Mouse (Mus musculus) liver, embryonic 14.5 days (tissue): ENCODE measurements around the gene Rhot2. TPM values are rescaled to one million over a fixed set of nuclear protein-coding genes. Genes with fewer than 3 reads are reported as not detected.

Source experiments
- ATAC-seq: fragments of 200-750 bp; cut with Nextera tagmentation; 2 replicates; pipeline ENCODE4 v1.8.0; 2017; ENCODE audit warnings: moderate number of reproducible peaks, mild to moderate bottlenecking, moderate library complexity; ENCODE audit not compliant: insufficient read depth
- DNase-seq, 3 experiments: peaks; one replicate each; pipeline ENCODE4 v3.0.0-alpha.2; 2012 to 2013; ENCODE audit warnings: low read depth in 3 of 3, low spot score in 3 of 3
- H3K27ac ChIP-seq: fragments of 300-500 bp; sonication (generic); 2 replicates; pipeline ENCODE4 v1.5.1; 2014; ENCODE audit warnings: moderate library complexity, mild to moderate bottlenecking, control low read depth, inconsistent platforms
- H3K27me3 ChIP-seq: fragments of 300-500 bp; sonication (generic); 2 replicates; pipeline ENCODE4 v1.6.1; 2014; ENCODE audit warnings: mild to moderate bottlenecking, low read length, moderate library complexity; ENCODE audit not compliant: control insufficient read depth, insufficient read depth
- H3K36me3 ChIP-seq: fragments of 300-500 bp; sonication (generic); replicated peaks from 2 replicates; pipeline ENCODE4 v1.6.1; 2014; ENCODE audit warnings: low read depth; ENCODE audit not compliant: control insufficient read depth, insufficient read depth
- H3K4me1 ChIP-seq, 2 experiments: fragments of 200-500 bp in 1 of 2; fragments of 300-500 bp in 1 of 2; sonication (generic) in 1 of 2; replicated peaks; 2 replicates each; pipeline ENCODE4 v1.6.1; 2012 to 2014; ENCODE audit warnings: antibody characterized with exemption in 1 of 2, inconsistent platforms in 1 of 2, low read length in 1 of 2; ENCODE audit not compliant: control insufficient read depth in 2 of 2, insufficient read depth in 2 of 2
- H3K4me2 ChIP-seq: fragments of 300-500 bp; sonication (generic); 2 replicates; pipeline ENCODE4 v1.6.1; 2014; ENCODE audit warnings: low read depth, mild to moderate bottlenecking, control low read depth, moderate library complexity
- H3K4me3 ChIP-seq, 2 experiments: fragments of 200-500 bp in 1 of 2; fragments of 300-500 bp in 1 of 2; sonication (generic) in 1 of 2; 2 replicates each; pipeline ENCODE4 v1.5.1; 2012 to 2014; ENCODE audit warnings: low read depth in 2 of 2, low read length in 2 of 2, mild to moderate bottlenecking in 2 of 2, control low read depth in 1 of 2, inconsistent platforms in 1 of 2, moderate library complexity in 1 of 2; ENCODE audit not compliant: insufficient read depth in 1 of 2
- H3K9ac ChIP-seq: fragments of 300-500 bp; sonication (generic); replicated peaks from 2 replicates; pipeline ENCODE4 v1.6.1; 2014; ENCODE audit warnings: mild to moderate bottlenecking, control low read depth, moderate library complexity
- H3K9me3 ChIP-seq: fragments of 300-500 bp; sonication (generic); 2 replicates; pipeline ENCODE4 v1.6.1; 2016; ENCODE audit warnings: low read length, mixed read lengths; ENCODE audit not compliant: control insufficient read depth
- CTCF ChIP-seq: IDR thresholded peaks from 2 replicates; pipeline ENCODE4 v1.5.1; 2016; ENCODE audit warnings: antibody characterized with exemption, low read depth, control low read depth
- EP300 ChIP-seq: IDR thresholded peaks from 2 replicates; pipeline ENCODE4 v1.6.1; 2016; ENCODE audit warnings: antibody characterized with exemption, low read depth
- whole genome bisulfite sequencing: fragments of 180-500 bp; shearing (Covaris S2); extraction: QIAGEN DNeasy Blood & Tissue Kit; methylation state at CpG from one replicate; pipeline ENCODE4 v1.1.7; 2014; ENCODE audit not compliant: insufficient replicate concordance; 5-methylcytosine and 5-hydroxymethylcytosine counted together
- polyA plus RNA-seq, 2 experiments: library from polyadenylated mRNA; depleted of rRNA in 1 of 2; stranded (reverse) in 1 of 2; unstranded in 1 of 2; fragments of >200 nt; fragmentation: Nextera tagmentation in 1 of 2; extraction: Ambion mirVana in 1 of 2; gene quantifications; 2 replicates each; pipeline versions ENCODE4 v1.2.1 to v1.2.3; 2012 to 2014

Rhot2 gene
- polyA plus RNA-seq, 2 experiments: 4.2 to 33.3 TPM

DNA sequence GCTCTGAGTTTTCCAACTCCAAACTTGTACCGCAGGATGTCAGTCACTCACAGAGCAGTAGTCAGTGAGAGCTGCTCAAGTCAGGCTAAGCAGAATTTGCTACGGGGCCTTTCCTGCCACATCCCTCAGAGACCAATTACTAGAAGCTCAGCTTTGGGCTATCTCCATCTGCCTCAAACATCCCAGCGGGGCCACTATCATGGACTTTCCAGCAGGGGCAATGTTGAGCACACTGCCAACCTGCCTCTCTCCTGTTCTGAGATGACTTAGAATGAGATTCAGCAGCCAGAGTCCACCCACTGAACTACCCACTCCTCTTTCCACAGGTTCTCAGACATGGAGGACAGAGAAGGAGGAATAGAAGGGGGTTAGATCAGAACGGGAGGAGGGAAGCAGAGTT lies 41.0 kb upstream of the Rhot2 start:
- WGBS: 55% methylated on average over 4 of the region's 4 CpGs
- no peak overlapping the region for H3K9ac ChIP-seq
- H3K4me1 ChIP-seq: peaks cover 0 to 20% of the 10 kb centered on the region in 2 experiments; a peak in 3 of 4 replicates
- 0 out of 2 replicates have a peak, but pooled peaks cover 2% of the 10 kb centered on the region for H3K36me3 ChIP-seq
- H3K27me3 ChIP-seq: no peaks in the 10 kb centered on the region
- H3K9me3 ChIP-seq: no peaks in the 10 kb centered on the region
- no peak overlapping the region for H3K4me3 ChIP-seq
- H3K27ac ChIP-seq: no peak overlapping the region
- ATAC-seq: no peak
- TF ChIP-seq CTCF: peak; percentile 77
- no peak for TF ChIP-seq EP300
- H3K4me2 ChIP-seq: no peak overlapping the region
- DNase-seq: no peak

DNA sequence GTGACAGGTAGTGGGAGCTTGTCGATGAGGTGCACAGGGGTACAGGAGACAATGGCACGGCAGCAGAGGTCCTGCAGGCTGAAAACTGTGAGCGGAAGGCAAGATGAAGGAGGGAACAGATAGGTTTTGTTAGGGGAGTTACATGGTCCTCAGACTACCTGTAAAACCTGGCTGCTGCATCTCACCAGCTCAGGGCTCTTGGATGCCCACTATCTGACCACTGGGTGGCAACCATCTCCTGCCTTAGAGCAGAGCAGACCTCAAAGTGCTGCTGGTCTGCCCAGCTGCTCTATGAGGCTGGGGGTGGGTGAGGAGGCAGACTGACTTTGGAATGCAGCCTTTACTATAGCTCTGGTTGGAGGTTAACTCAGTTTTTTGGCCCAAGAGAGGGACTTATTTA lies 39.2 kb upstream of the Rhot2 start:
- Histone ChIP-seq H3K36me3 (0 out of 2 replicates have a peak, but pooled peaks cover 2% of the 10 kb centered on the region), H3K27me3 (no peaks in the 10 kb centered on the region), H3K4me2 (no peak overlapping the region), H3K9ac (no peak overlapping the region), H3K4me1 (peaks cover 0 to 20% of the 10 kb centered on the region in 2 experiments; a peak in 3 of 4 replicates), H3K27ac (no peak overlapping the region), H3K4me3 (no peak overlapping the region), H3K9me3 (no peaks in the 10 kb centered on the region)
- TF ChIP-seq CTCF (peak; percentile 40), EP300 (no peak)
- no peak for DNase-seq
- 82% methylated on average over 3 of the region's 3 CpGs for WGBS
- ATAC-seq: no peak

DNA sequence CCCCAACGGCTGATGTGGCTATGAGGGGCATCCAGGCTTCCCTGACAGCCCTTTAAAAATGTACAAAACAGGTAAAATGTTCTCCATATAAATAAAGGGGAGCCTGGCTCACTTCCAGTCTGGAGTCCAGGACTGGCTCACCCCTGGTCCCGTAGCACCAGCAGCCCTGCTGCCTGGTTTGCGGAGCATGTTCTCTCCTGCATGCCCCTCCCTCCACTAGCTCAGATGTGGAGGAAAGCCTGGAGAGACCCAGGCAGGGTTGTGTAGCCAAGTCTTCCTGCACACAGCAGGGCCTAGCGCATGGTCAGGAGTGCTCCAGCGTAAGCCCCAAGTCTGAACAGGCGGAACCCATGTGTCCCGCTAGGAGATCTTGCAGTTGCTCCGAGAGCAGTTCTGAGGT lies 38.6 kb upstream of the Rhot2 start:
- Histone ChIP-seq H3K27ac (no peak overlapping the region), H3K4me3 (no peak overlapping the region), H3K36me3 (0 out of 2 replicates have a peak, but pooled peaks cover 2% of the 10 kb centered on the region), H3K4me2 (no peak overlapping the region), H3K9me3 (no peaks in the 10 kb centered on the region), H3K9ac (no peak overlapping the region), H3K4me1 (peaks cover 0 to 20% of the 10 kb centered on the region in 2 experiments; a peak in 3 of 4 replicates), H3K27me3 (no peaks in the 10 kb centered on the region)
- DNase-seq: no peak
- TF ChIP-seq CTCF (no peak), EP300 (no peak)
- ATAC-seq: no peak
- WGBS: 85% methylated on average over 8 of the region's 8 CpGs

DNA sequence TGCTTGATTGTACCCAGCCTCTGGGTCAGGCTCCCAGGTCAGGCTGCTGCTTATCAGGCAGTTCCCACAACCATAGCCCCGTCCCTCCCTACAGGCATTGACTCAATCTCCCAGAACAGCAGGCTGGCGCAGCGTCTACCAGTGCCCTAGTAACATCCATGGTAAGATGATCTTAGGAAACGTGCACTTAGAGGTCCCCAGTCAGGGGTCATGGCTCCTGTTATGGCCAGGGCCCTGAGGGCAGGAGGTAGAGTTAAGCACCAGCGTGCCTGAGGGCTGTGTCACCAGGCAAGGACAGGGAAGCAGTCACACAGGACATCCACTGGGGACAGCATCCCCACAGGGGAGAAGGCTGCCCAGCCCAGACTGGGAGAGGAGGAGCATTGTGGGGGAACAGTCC lies 37.7 kb upstream of the Rhot2 start:
- TF ChIP-seq CTCF (peak; percentile 37), EP300 (no peak)
- no peak overlapping the region for H3K4me3 ChIP-seq
- H3K4me1 ChIP-seq: peaks cover 0 to 20% of the 10 kb centered on the region in 2 experiments; a peak in 3 of 4 replicates
- no peaks in the 10 kb centered on the region for H3K27me3 ChIP-seq
- H3K27ac ChIP-seq: no peak overlapping the region
- peaks cover 5% of the 10 kb centered on the region; the same call in 1 of the 2 replicates for H3K36me3 ChIP-seq
- no peak overlapping the region for H3K9ac ChIP-seq
- H3K9me3 ChIP-seq: no peaks in the 10 kb centered on the region
- DNase-seq (no peak), ATAC-seq (peak; percentile 51; the same call in 1 of the 2 replicates)
- H3K4me2 ChIP-seq: no peak overlapping the region
- 27% methylated on average over 5 of the region's 5 CpGs for WGBS

DNA sequence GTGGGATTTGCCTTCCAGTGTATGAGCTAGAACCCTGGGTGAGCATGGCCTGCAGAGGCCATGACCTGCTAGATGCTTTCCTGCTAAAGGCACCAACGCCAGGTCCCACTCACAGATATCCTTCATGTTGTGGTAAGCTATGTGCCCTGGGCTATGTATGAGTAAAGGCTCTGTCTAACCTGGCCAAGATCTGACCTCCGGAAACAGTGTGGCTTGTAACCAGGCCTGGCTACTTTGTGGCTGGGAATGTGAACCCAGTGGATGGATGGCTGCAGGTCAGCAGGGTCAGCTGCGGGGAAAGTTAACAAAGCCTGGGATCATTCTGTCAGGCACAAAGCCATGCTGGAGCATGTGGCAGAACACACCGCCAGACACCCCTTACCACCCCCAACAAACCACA lies 37.0 kb upstream of the Rhot2 start:
- 62% methylated on average over 4 of the region's 4 CpGs for WGBS
- no peak overlapping the region for H3K4me2 ChIP-seq
- no peaks in the 10 kb centered on the region for H3K27me3 ChIP-seq
- H3K9ac ChIP-seq: no peak overlapping the region
- DNase-seq: no peak
- ATAC-seq: no peak
- H3K4me1 ChIP-seq: peaks cover 0 to 20% of the 10 kb centered on the region in 2 experiments; a peak in 3 of 4 replicates
- TF ChIP-seq CTCF: no peak
- TF ChIP-seq EP300: no peak
- peaks cover 5% of the 10 kb centered on the region; the same call in 1 of the 2 replicates for H3K36me3 ChIP-seq
- H3K27ac ChIP-seq: no peak overlapping the region
- no peaks in the 10 kb centered on the region for H3K9me3 ChIP-seq
- H3K4me3 ChIP-seq: no peak overlapping the region
